Mouse (Mus musculus): ENCODE measurements around the gene Hmg20a. TPM values are rescaled to one million over a fixed set of nuclear protein-coding genes. Genes with fewer than 3 reads are reported as not detected.
"Not testable (repeated sequence)": the region's sequence is repeated elsewhere in the genome, so short reads cannot be mapped to it uniquely, and the experiment has no call there.

Hmg20a gene
- polyA plus RNA-seq, 1 experiment from 2014 or later, result 22.2 TPM

DNA sequence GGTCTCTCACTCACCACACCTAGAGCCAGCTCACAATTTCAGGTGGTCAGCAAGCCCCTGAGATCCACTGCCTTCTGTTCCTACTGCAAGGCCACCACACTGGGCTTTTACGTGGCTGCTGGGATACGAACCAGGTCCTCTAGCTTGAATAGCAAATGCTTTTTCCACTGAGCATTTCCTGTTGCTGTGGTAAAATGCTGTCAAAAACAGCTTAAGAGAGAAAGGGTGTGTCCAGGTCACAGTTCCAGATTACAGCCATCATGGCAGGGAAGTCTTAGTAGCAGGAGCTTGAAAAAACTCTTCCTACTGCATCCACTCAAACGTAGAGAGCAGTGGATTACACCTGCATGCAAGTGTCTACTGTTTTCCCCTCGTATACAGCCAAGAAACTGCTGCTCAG lies 6.5 kb downstream of the Hmg20a start:
- H3K9ac ChIP-seq (replicated peaks; ENCODE audit: low read depth), result no peak overlapping the region
- WGBS, result 65% methylated on average over 4 of the region's 4 CpGs
- DNase-seq (ENCODE audit: low spot score), result no peak
- peaks cover 6% of the 10 kb centered on the region; the same call in 1 of the 2 replicates for H3K4me1 ChIP-seq (ENCODE audit: insufficient read depth, low read depth, low read length)
- H3K27me3 ChIP-seq (replicated peaks; ENCODE audit: insufficient read depth, low read length), result no peaks in the 10 kb centered on the region
- ATAC-seq, result no peak
- TF ChIP-seq EP300 (IDR thresholded peaks at IDR 0.05), result no peak
- TF ChIP-seq CTCF (IDR thresholded peaks at IDR 0.05), result no peak
- H3K4me2 ChIP-seq (replicated peaks; ENCODE audit: low read depth, low read length), result no peak overlapping the region
- H3K36me3 ChIP-seq (ENCODE audit: insufficient read depth, low read length), result no peaks in the 10 kb centered on the region
- H3K9me3 ChIP-seq (ENCODE audit: low read length), result no peaks in the 10 kb centered on the region
- H3K27ac ChIP-seq (ENCODE audit: low read length), result no peak overlapping the region
- no peak overlapping the region for H3K4me3 ChIP-seq (ENCODE audit: low read depth, low read length)

- H3K27ac ChIP-seq (ENCODE audit: low read length), result no peak overlapping the region
- H3K4me2 ChIP-seq (replicated peaks; ENCODE audit: low read depth, low read length), result no peak overlapping the region
- no peak for ATAC-seq
- H3K9me3 ChIP-seq (ENCODE audit: low read length), result no peaks in the 10 kb centered on the region
- no peak for DNase-seq (ENCODE audit: low spot score)
- H3K27me3 ChIP-seq (replicated peaks; ENCODE audit: insufficient read depth, low read length), result no peaks in the 10 kb centered on the region
- H3K36me3 ChIP-seq (ENCODE audit: insufficient read depth, low read length), result no peaks in the 10 kb centered on the region
- no peaks in the 10 kb centered on the region for H3K4me1 ChIP-seq (ENCODE audit: insufficient read depth, low read depth, low read length)
- 65% methylated on average over 5 of the region's 5 CpGs for WGBS
- no peak for TF ChIP-seq EP300 (IDR thresholded peaks at IDR 0.05)
- TF ChIP-seq CTCF (IDR thresholded peaks at IDR 0.05), result no peak
- H3K4me3 ChIP-seq (ENCODE audit: low read depth, low read length), result no peak overlapping the region
- H3K9ac ChIP-seq (replicated peaks; ENCODE audit: low read depth), result no peak overlapping the region
These were observed 17.6 kb downstream of the Hmg20a start for GRCm38 (mm10) chr9:56435821-56436526.

DNA sequence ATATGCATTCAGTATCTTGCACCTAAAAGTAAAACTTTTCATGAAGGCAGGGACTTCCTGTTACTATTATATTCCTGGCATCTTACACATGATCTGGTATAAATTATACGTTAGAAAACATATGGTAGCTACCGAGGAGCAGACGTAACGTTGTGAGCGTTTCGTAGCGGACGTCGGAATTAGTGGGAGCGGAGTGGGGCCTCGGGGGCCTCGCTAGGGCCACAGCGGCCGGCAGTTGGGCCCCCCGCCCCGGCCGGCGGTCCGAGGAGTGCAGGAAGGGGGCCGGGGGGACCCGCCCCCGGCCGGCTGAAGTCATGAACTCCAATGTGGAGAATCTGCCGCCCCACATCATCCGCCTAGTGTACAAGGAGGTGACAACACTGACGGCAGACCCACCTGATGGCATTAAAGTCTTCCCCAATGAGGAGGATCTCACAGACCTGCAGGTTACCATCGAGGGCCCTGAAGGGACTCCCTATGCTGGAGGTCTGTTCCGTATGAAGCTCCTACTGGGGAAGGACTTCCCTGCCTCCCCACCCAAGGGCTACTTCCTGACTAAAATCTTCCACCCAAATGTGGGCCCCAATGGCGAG lies 19.0 kb downstream of the Hmg20a start:
- H3K36me3 ChIP-seq (ENCODE audit: insufficient read depth, low read length); H3K27ac ChIP-seq (ENCODE audit: low read length); H3K9me3 ChIP-seq (ENCODE audit: low read length); H3K9ac ChIP-seq (replicated peaks; ENCODE audit: low read depth); H3K4me1 ChIP-seq (ENCODE audit: insufficient read depth, low read depth, low read length); H3K4me3 ChIP-seq (ENCODE audit: low read depth, low read length); H3K4me2 ChIP-seq (replicated peaks; ENCODE audit: low read depth, low read length); ATAC-seq; H3K27me3 ChIP-seq (replicated peaks; ENCODE audit: insufficient read depth, low read length); DNase-seq (ENCODE audit: low spot score): not testable (repeated sequence)
- WGBS, result 92% methylated on average over 19 of the region's 29 CpGs

DNA sequence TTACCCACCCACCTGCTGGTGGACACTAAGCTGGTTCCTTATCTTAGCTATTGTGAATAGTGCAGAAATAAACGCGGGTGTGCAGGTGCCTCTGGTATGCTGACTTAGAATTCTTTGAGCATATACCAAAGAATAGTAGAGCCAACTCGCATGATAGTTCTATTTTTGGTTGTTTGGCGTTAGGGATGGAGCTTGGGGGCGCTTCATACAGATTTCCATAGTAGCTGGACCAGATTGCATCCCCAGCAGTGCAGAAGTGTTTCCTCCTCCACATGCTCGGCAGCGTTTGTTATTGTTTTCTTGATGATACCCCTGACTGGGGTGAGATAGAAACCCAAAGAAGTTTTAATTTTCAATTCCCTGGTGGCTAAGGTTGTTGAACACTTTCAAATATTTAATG lies 21.3 kb downstream of the Hmg20a start:
- H3K9ac ChIP-seq (replicated peaks; ENCODE audit: low read depth), result no peak overlapping the region
- TF ChIP-seq CTCF (IDR thresholded peaks at IDR 0.05), result no peak
- no peak for TF ChIP-seq EP300 (IDR thresholded peaks at IDR 0.05)
- no peak overlapping the region for H3K27ac ChIP-seq (ENCODE audit: low read length)
- no peaks in the 10 kb centered on the region for H3K36me3 ChIP-seq (ENCODE audit: insufficient read depth, low read length)
- H3K4me3 ChIP-seq (ENCODE audit: low read depth, low read length), result no peak overlapping the region
- H3K4me2 ChIP-seq (replicated peaks; ENCODE audit: low read depth, low read length), result no peak overlapping the region
- H3K9me3 ChIP-seq (ENCODE audit: low read length), result no peaks in the 10 kb centered on the region
- H3K4me1 ChIP-seq (ENCODE audit: insufficient read depth, low read depth, low read length), result no peaks in the 10 kb centered on the region
- DNase-seq (ENCODE audit: low spot score), result no peak
- 73% methylated on average over 7 of the region's 7 CpGs for WGBS
- ATAC-seq, result no peak
- H3K27me3 ChIP-seq (replicated peaks; ENCODE audit: insufficient read depth, low read length), result no peaks in the 10 kb centered on the region

GRCm38 (mm10) chr9:56451570-56451969 lies 33.2 kb downstream of the Hmg20a start:
- Histone ChIP-seq H3K4me2 (replicated peaks; ENCODE audit: low read depth, low read length) (no peak overlapping the region), H3K4me1 (ENCODE audit: insufficient read depth, low read depth, low read length) (no peaks in the 10 kb centered on the region), H3K9ac (replicated peaks; ENCODE audit: low read depth) (no peak overlapping the region), H3K27me3 (replicated peaks; ENCODE audit: insufficient read depth, low read length) (no peaks in the 10 kb centered on the region), H3K27ac (ENCODE audit: low read length) (no peak overlapping the region), H3K9me3 (ENCODE audit: low read length) (no peaks in the 10 kb centered on the region), H3K36me3 (ENCODE audit: insufficient read depth, low read length) (no peaks in the 10 kb centered on the region), H3K4me3 (ENCODE audit: low read depth, low read length) (no peak overlapping the region)
- TF ChIP-seq EP300 (IDR thresholded peaks at IDR 0.05), result no peak
- TF ChIP-seq CTCF (IDR thresholded peaks at IDR 0.05), result no peak
- ATAC-seq, result no peak
- 70% methylated on average over 6 of the region's 6 CpGs for WGBS
- no peak for DNase-seq (ENCODE audit: low spot score)

DNA sequence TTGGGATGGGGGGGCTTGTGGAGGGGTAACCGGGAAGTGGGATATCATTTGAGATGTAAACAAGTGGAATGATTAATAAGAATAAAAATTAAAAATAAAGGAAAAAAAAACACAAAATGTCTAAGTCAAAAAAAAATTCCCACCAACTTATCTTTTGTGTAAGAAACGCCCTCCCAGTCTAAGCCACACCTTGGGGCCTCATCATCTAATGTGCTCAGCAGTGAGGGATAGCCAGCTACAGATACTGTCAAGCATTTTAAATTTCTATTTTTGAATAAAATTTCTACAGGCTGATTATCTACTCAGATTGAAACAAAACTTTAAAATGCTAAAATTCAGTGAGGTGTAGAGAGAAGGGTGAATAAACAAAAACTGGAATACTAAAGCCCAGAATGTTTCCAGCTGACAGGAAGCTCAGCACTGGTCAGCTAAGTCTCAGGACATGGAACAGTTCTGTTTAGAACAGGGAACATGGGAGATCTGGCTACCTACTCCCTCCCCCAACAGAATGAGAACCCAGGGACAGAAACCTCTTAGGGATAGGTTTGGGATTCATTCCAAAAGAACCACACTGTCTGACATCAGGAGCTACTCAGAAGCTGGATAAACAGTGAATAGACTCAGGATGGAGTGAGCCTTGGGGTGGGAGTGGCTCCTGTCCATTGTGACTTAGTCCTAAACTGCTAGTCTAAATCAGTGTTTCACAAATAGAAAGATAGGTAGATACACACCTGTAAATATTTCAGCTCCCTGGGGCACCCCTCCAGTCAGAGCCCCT lies 34.8 kb downstream of the Hmg20a start:
- Histone ChIP-seq H3K36me3 (ENCODE audit: insufficient read depth, low read length) (no peaks in the 10 kb centered on the region), H3K27ac (ENCODE audit: low read length) (no peak overlapping the region), H3K27me3 (replicated peaks; ENCODE audit: insufficient read depth, low read length) (no peaks in the 10 kb centered on the region), H3K4me3 (ENCODE audit: low read depth, low read length) (no peak overlapping the region), H3K4me2 (replicated peaks; ENCODE audit: low read depth, low read length) (no peak overlapping the region), H3K9me3 (ENCODE audit: low read length) (no peaks in the 10 kb centered on the region), H3K9ac (replicated peaks; ENCODE audit: low read depth) (no peak overlapping the region), H3K4me1 (ENCODE audit: insufficient read depth, low read depth, low read length) (no peaks in the 10 kb centered on the region)
- ATAC-seq, result no peak
- 75% methylated on average over 2 of the region's 2 CpGs for WGBS
- TF ChIP-seq EP300 (IDR thresholded peaks at IDR 0.05) (no peak), CTCF (IDR thresholded peaks at IDR 0.05) (no peak)
- DNase-seq (ENCODE audit: low spot score), result no peak

Data from lung, postnatal 0 days (tissue).